Mouse (Mus musculus) stomach, embryonic 16.5 days (tissue): ENCODE measurements around the gene Gsk3a. TPM values are rescaled to one million over a fixed set of nuclear protein-coding genes. Genes with fewer than 3 reads are reported as not detected.

Experiments used
- ATAC-seq: fragments of 200-750 bp; cut with Nextera tagmentation; 2 replicates; pipeline ENCODE4 v1.8.0; 2017; ENCODE audit warnings: moderate number of reproducible peaks, moderate TSS enrichment; ENCODE audit not compliant: insufficient read depth, low FRiP score
- H3K27ac ChIP-seq: fragments of 300-500 bp; sonication (generic); 2 replicates; pipeline ENCODE4 v1.5.1; 2014; ENCODE audit warnings: low read length
- H3K27me3 ChIP-seq: fragments of 300-500 bp; sonication (generic); 2 replicates; pipeline ENCODE4 v1.6.1; 2014; ENCODE audit warnings: low read length, control low read depth, mixed read lengths; ENCODE audit not compliant: control insufficient read depth, insufficient read depth
- H3K36me3 ChIP-seq: fragments of 300-500 bp; sonication (generic); 2 replicates; pipeline ENCODE4 v1.6.1; 2014; ENCODE audit warnings: low read length; ENCODE audit not compliant: control insufficient read depth, insufficient read depth
- H3K4me1 ChIP-seq: fragments of 300-500 bp; sonication (generic); 2 replicates; pipeline ENCODE4 v1.6.1; 2014; ENCODE audit warnings: low read length, control low read depth, mixed read lengths; ENCODE audit not compliant: control insufficient read depth, insufficient read depth
- H3K4me2 ChIP-seq: fragments of 300-500 bp; sonication (generic); 2 replicates; pipeline ENCODE4 v1.6.1; 2014; ENCODE audit warnings: low read depth, low read length, mixed read lengths
- H3K4me3 ChIP-seq: fragments of 300-500 bp; sonication (generic); replicated peaks from 2 replicates; pipeline ENCODE4 v1.5.1; 2014; ENCODE audit warnings: mild to moderate bottlenecking, low read length
- H3K9ac ChIP-seq: fragments of 300-500 bp; sonication (generic); 2 replicates; pipeline ENCODE4 v1.6.1; 2014; ENCODE audit warnings: low read length
- H3K9me3 ChIP-seq: fragments of 300-500 bp; sonication (generic); replicated peaks from 2 replicates; pipeline ENCODE4 v1.6.1; 2016; ENCODE audit warnings: low read length, control low read depth; ENCODE audit not compliant: control insufficient read depth
- WGBS: fragments of 180-500 bp; shearing (Covaris S2); extraction: QIAGEN DNeasy Blood & Tissue Kit; methylation state at CpG from one replicate; pipeline ENCODE4 v1.1.7; 2014; 5-methylcytosine and 5-hydroxymethylcytosine counted together
- polyA plus RNA-seq: library from polyadenylated mRNA; unstranded; fragments of >200 nt; fragmentation: Nextera tagmentation; extraction: Ambion mirVana; gene quantifications from 2 replicates; pipeline ENCODE4 v1.2.1, GENCODE M21; 2015

The Gsk3a gene
- polyA plus RNA-seq, 1 experiment from 2014 or later: 5.7 TPM

DNA sequence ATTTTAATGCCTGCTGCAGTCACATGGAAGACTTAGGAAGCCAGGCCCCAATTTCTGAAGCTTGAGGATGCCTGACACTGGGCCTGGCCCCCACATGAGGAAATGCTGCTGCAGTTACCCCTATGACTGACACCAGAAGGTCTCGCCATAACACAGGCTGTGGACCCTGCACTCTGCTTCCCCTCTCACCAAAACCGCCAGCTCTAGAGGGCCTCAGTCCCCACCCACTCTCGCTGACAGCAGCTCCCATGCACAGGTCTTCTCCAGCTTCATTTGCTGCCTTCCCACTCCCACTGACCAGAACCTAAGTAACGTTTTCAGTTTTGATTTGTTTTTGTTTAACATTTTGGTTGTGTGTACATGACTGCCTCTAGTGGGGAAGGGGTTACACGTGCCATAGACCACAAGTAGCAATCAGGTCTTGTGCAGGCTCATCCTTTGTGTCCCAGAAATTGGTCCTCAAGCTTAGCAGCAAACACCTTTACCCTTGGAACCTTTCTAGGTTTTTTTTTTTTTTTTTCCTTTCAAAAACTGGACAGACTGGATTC, 5.5 kb downstream of the Gsk3a start:
- Histone ChIP-seq H3K27me3 (no peaks in the 10 kb centered on the region), H3K27ac (no peak overlapping the region), H3K9ac (no peak overlapping the region), H3K4me3 (no peak overlapping the region), H3K4me2 (no peak overlapping the region), H3K36me3 (peaks cover 5% of the 10 kb centered on the region; the same call in 1 of the 2 replicates), H3K9me3 (no peaks in the 10 kb centered on the region), H3K4me1 (peaks cover 15% of the 10 kb centered on the region)
- ATAC-seq: no peak
- WGBS: 48% methylated on average over 5 of the region's 5 CpGs

DNA sequence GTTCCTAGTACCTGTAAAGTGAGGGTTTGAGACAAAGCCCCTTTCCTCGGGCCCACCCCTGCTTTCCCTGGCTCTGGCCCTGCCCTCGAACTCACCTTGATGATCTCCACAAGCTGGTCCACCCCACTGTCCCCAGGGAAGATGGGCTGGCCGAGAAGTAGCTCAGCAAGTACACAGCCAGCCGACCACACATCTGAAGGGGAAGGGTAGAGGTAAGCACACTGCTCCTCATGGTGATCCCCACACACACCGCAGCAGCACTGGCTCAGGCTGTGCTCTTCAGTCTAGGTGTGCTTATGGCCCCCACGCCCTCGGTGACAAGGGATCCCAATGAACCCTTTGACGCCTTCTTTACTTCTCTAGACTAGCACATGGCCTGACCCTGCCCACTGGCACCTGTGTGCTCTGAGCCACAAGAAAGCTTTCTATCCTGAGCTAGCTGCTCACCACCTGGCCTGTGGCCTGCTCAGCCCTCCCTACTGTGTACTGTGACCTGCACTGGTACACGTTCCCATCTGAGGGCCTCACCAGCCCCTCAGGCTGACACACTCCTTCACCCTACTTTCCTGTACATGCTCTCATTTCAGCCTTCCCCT, 6.9 kb downstream of the Gsk3a start:
- ATAC-seq: no peak
- H3K4me2 ChIP-seq: no peak overlapping the region
- no peak overlapping the region for H3K9ac ChIP-seq
- H3K27ac ChIP-seq: no peak overlapping the region
- H3K4me1 ChIP-seq: peaks cover 3% of the 10 kb centered on the region; the same call in 1 of the 2 replicates
- H3K27me3 ChIP-seq: no peaks in the 10 kb centered on the region
- no peak overlapping the region for H3K4me3 ChIP-seq
- H3K36me3 ChIP-seq: peaks cover 6% of the 10 kb centered on the region; the same call in 1 of the 2 replicates
- 85% methylated on average over 9 of the region's 9 CpGs for WGBS
- no peaks in the 10 kb centered on the region for H3K9me3 ChIP-seq

DNA sequence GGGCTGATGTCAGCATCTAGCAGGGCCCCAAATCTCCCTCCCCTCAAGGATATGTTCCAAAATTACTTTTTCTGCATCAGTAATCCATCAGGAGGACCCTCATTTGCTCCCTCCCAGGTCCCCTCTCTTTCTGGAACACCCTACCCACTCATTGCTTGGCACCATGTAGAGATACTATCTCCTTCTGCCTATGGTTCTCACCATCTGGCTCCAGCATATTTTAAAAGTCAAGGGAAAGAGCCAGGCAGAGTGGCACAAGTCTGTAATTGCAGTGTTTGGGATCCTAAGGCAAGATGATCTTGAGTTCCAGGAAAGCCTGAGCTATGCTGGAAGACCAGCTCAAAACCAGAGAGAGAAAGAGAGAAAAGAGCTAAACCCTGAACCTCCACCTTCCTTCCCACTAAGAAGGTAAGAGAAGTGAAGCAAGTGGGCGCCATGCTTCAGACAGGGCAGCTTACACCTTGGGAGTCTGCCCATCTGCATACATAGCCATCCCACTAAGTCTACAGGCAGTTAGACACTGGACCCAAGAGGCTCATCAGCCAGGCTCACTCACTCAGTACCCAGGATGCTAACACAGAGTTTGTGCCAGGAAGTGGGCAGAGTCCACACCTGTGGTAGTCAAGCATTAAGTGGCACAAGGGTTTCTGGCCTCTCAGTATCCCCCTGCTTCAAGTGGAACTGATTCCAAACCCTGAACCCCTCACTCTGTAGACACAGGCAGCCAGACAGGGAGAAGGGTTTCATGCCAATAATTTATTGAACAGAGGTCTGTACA, 9.9 kb downstream of the Gsk3a start:
- Histone ChIP-seq H3K4me3 (no peak overlapping the region), H3K27me3 (no peaks in the 10 kb centered on the region), H3K27ac (no peak overlapping the region), H3K36me3 (peaks cover 13% of the 10 kb centered on the region; the same call in 1 of the 2 replicates), H3K9me3 (no peaks in the 10 kb centered on the region), H3K4me1 (no peaks in the 10 kb centered on the region), H3K4me2 (no peak overlapping the region), H3K9ac (no peak overlapping the region)
- WGBS: 89% methylated on average over 1 of the region's 1 CpGs
- ATAC-seq: no peak

DNA sequence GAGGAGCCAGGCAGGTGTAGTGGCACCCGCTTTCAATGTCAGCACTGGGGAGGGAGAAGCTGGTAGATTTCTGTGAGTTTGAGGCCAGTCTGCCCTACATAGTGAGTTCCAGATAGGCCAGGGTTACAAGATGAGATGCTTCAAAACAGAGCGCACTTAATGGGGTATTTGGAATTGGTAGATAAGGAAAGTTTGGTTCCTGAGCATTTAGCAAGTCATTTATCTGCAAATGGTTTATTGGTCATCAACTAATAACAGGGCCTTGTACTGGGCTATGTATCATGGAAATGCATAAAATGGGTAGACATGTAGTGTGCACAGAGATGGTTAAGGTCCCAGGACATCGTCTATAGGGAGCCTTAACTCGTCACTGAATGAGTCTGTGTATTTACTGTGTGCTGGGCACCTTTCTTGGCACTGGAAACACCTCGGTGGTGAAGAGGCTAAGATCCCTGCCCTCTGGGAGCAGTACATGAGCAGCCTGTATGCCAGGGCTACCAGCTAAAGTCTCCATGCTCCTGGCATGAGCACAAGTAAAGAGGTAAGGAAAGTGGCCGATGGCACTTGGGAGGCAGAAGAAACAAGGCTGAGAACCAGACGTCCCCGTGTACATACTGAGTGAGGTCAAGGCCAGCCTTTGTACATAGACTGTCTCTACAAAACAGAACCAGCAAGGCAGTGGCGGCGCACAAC, 15.2 kb downstream of the Gsk3a start:
- no peak for ATAC-seq
- H3K36me3 ChIP-seq: peaks cover 9% of the 10 kb centered on the region; the same call in 1 of the 2 replicates
- H3K27ac ChIP-seq: no peak overlapping the region
- H3K4me2 ChIP-seq: peak overlapping the region; percentile 68
- no peaks in the 10 kb centered on the region for H3K9me3 ChIP-seq
- peaks cover 29% of the 10 kb centered on the region for H3K4me1 ChIP-seq
- no peaks in the 10 kb centered on the region for H3K27me3 ChIP-seq
- 78% methylated on average over 10 of the region's 10 CpGs for WGBS
- peak overlapping the region; percentile 83 for H3K9ac ChIP-seq
- H3K4me3 ChIP-seq: peak overlapping the region; percentile 72

DNA sequence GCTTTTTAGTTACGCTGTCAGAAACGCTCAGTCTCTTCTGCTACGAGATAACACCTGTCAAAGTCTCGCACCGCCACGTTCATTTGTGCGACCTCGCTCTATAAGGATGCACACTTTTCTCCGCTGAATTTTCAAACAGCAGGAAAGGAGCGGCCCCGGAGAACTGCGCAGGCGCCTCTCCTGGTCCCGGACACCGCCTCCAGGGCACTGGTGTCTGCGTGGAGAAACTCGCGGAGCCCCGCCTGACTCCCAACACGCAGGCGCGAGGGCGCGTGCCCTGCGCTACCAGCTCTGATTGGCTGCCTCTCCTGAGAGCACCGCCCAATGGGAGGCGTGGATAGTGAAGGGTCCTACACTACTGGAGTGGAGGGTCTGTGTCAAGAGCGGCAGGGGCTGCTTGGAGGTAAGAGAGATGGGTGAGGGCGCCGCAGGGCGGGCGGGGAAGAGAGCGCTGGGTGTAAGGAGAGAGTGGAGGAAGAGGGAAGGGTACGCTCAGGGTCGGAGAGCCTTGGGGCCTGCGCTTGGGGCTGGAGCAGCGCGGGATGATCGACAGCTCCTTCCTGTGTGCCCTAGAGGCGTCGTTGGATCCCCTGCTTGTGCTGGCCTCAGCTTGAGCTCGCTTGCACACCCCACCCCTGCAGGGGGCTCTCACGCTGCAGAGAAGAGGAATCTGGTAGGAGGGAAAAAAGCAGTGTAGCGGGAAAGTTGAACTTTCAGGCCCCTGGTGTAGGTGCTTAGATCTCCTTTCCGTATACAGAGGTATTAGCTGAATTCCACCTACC, 16.4 kb downstream of the Gsk3a start, which contains the start of gene Zfp526:
Gene Zfp526 (plus strand): TSS at position 324 of the 782 bp plus-strand sequence.
- H3K9ac ChIP-seq: peak within 1 kb of the TSS; percentile 83
- peaks cover 29% of the 10 kb centered on the region for H3K4me1 ChIP-seq
- H3K27me3 ChIP-seq: no peaks in the 10 kb centered on the region
- no peaks in the 10 kb centered on the region for H3K9me3 ChIP-seq
- WGBS: under 1% methylated on average over 45 of the region's 45 CpGs
- H3K27ac ChIP-seq: peak within 1 kb of the TSS; percentile 88
- peaks cover 9% of the 10 kb centered on the region; the same call in 1 of the 2 replicates for H3K36me3 ChIP-seq
- peak within 1 kb of the TSS; percentile 68 for H3K4me2 ChIP-seq
- peak; percentile 93 for ATAC-seq
- peak within 1 kb of the TSS; percentile 72 for H3K4me3 ChIP-seq

DNA sequence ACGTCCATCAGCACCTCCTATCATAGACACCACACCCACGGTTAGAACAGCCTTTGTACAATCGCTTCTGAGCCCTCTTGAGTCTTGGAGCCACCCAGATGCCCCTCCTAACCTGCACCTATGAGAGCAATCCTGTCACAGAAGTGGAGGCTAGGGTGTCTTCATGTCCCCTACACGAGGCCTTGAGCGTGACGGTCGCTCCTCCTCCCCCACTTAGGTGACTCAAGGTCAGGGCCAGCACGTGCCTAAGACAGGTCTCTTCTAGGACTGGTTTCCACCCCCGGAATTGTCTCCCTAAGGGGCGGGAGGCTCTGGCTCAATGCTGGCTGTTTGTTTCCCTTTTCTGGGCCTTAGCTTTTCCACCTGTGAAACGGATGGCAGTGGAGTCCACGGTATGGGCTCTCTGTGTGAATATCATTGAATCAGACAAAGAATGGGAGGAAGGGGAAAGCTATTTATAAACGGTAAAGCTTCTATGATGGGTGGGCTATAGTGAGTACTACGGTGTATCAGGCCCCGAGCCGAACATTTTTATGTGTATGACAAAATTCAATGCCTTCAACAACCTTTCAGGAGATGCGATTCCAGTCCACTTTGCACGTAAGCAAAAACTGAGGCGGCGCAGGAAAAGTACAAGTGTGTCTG, 17.1 kb downstream of the Gsk3a start, which contains the start of gene Dedd2:
Gene Dedd2 (minus strand): TSS at position 159 of the 645 bp plus-strand sequence.
- ATAC-seq: no peak
- H3K9me3 ChIP-seq: no peaks in the 10 kb centered on the region
- WGBS: 5% methylated on average over 20 of the region's 20 CpGs
- peak within 1 kb of the TSS; percentile 83 for H3K9ac ChIP-seq
- H3K36me3 ChIP-seq: peaks cover 5% of the 10 kb centered on the region; the same call in 1 of the 2 replicates
- H3K4me2 ChIP-seq: peak within 1 kb of the TSS; percentile 68
- peaks cover 29% of the 10 kb centered on the region for H3K4me1 ChIP-seq
- peak within 1 kb of the TSS; percentile 72 for H3K4me3 ChIP-seq
- peak within 1 kb of the TSS; percentile 88 for H3K27ac ChIP-seq
- H3K27me3 ChIP-seq: no peaks in the 10 kb centered on the region

DNA sequence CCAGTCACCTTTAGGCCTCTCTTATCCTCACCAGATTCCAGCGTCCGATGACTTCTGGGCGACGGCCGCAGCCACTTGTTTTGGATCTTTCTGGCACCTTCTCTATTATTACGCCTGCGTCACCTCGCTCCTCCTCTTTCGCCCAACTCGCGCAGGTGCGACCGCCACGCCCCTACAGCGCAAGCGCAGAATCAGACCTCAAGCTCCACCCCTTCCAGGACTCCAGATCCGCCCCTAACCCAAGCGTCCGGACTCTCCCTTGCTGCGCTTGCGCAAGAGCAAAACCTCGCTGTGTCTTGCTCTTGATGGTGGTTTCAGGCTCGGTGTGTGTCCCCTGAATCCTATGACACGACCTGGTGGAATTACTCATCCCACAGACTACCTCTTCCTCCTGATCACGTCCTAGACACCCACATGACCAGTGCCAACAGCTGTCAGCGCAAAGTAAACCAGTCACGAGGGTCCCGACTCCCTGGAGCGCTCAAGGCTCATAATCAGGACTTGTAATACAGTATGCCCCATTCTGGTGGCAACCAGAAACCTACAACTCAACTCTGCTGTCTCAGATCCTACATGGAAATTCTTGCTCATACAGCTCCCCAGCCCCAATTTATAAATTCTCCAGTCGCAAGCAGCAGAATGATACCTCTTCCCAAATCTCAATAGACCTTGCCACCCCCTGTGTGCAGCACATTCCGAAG, 17.7 kb downstream of the Gsk3a start:
- ATAC-seq: peak; percentile 82

More for the DNA sequence above, 17.7 kb downstream of the Gsk3a start:
- peak overlapping the region; percentile 83 for H3K9ac ChIP-seq
- peak overlapping the region; percentile 68 for H3K4me2 ChIP-seq
- no peaks in the 10 kb centered on the region for H3K27me3 ChIP-seq
- 2% methylated on average over 31 of the region's 31 CpGs for WGBS
- H3K9me3 ChIP-seq: no peaks in the 10 kb centered on the region
- peaks cover 29% of the 10 kb centered on the region for H3K4me1 ChIP-seq
- H3K36me3 ChIP-seq: 0 out of 2 replicates have a peak, but pooled peaks cover 7% of the 10 kb centered on the region
- peak overlapping the region; percentile 88 for H3K27ac ChIP-seq
- H3K4me3 ChIP-seq: peak overlapping the region; percentile 72
